Mouse (Mus musculus) limb, embryonic 15.5 days (tissue): Measurements from ENCODE around the gene Gpr137. TPM values are rescaled to one million over a fixed set of nuclear protein-coding genes. Genes with fewer than 3 reads are reported as not detected.
"Not testable (repeated sequence)": the region's sequence is repeated elsewhere in the genome, so short reads cannot be mapped to it uniquely, and the experiment has no call there.

Experiments used
- ATAC-seq: fragments of 200-750 bp; cut with Nextera tagmentation; 2 replicates; pipeline ENCODE4 v1.8.0; 2017; ENCODE audit warnings: low read depth, moderate TSS enrichment; ENCODE audit not compliant: insufficient number of reproducible peaks, low FRiP score, low TSS enrichment
- H3K27ac ChIP-seq: fragments of 300-500 bp; sonication (generic); 2 replicates; pipeline ENCODE4 v1.5.1; 2015; ENCODE audit warnings: moderate library complexity, mild to moderate bottlenecking, inconsistent platforms
- H3K27me3 ChIP-seq: fragments of 300-500 bp; sonication (generic); 2 replicates; pipeline ENCODE4 v1.6.1; 2015; ENCODE audit warnings: inconsistent platforms
- H3K36me3 ChIP-seq: fragments of 300-500 bp; sonication (generic); 2 replicates; pipeline ENCODE4 v1.6.1; 2015; ENCODE audit warnings: inconsistent platforms
- H3K4me1 ChIP-seq: fragments of 300-500 bp; sonication (generic); 2 replicates; pipeline ENCODE4 v1.6.1; 2015; ENCODE audit warnings: inconsistent platforms
- H3K4me2 ChIP-seq: fragments of 300-500 bp; sonication (generic); 2 replicates; pipeline ENCODE4 v1.6.1; 2015; ENCODE audit warnings: mild to moderate bottlenecking, inconsistent platforms
- H3K4me3 ChIP-seq: fragments of 300-500 bp; sonication (generic); 2 replicates; pipeline ENCODE4 v1.5.1; 2015; ENCODE audit warnings: mild to moderate bottlenecking, inconsistent platforms
- H3K9ac ChIP-seq: fragments of 300-500 bp; sonication (generic); 2 replicates; pipeline ENCODE4 v1.6.1; 2015; ENCODE audit warnings: inconsistent platforms
- H3K9me3 ChIP-seq: fragments of 300-500 bp; sonication (generic); 2 replicates; pipeline ENCODE4 v1.6.1; 2016; ENCODE audit warnings: inconsistent platforms
- WGBS: fragments of 180-500 bp; shearing (Covaris S2); methylation state at CpG from one replicate; pipeline ENCODE4 v1.1.7; 2015; 5-methylcytosine and 5-hydroxymethylcytosine counted together
- microRNA-seq: library from miRNA; unstranded; fragments of <30 nt; microRNA quantifications from one replicate; pipeline ENCODE4, GENCODE M21; 2016
- polyA plus RNA-seq: library from polyadenylated mRNA; unstranded; fragments of >200 nt; fragmentation: Nextera tagmentation; extraction: Ambion mirVana; gene quantifications from 2 replicates; pipeline ENCODE4 v1.2.1, GENCODE M21; 2015

Gpr137 gene
- polyA plus RNA-seq, 1 experiment from 2014 or later, result 35.2 TPM

DNA sequence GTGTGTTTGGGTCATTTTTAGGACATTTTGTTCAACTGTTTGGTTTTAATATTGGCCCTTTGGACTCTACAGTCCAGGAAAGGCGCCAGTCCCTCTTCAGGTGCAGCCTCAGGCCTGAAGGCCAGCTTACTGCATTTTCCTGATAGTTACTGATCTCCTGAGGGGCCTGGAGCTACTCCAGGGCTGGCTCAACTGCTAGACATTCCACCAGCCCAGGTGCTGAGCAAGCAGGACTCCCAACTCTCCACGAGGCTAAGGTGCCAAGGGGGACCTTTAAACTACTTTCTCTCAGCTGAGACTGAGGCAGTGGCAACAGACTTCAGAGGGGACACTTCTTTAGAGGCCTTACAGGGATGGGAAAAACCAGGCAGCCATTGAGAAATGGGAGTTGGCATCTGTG, 37.4 kb downstream of the Gpr137 start:
- no peak overlapping the region for H3K4me2 ChIP-seq
- WGBS, result 61% methylated on average over 2 of the region's 2 CpGs
- no peak for ATAC-seq
- H3K4me1 ChIP-seq, result peaks cover 23% of the 10 kb centered on the region
- H3K36me3 ChIP-seq, result peaks cover 36% of the 10 kb centered on the region
- no peaks in the 10 kb centered on the region for H3K27me3 ChIP-seq
- no peak overlapping the region for H3K4me3 ChIP-seq
- H3K9ac ChIP-seq, result no peak overlapping the region
- no peak overlapping the region for H3K27ac ChIP-seq
- no peaks in the 10 kb centered on the region for H3K9me3 ChIP-seq

DNA sequence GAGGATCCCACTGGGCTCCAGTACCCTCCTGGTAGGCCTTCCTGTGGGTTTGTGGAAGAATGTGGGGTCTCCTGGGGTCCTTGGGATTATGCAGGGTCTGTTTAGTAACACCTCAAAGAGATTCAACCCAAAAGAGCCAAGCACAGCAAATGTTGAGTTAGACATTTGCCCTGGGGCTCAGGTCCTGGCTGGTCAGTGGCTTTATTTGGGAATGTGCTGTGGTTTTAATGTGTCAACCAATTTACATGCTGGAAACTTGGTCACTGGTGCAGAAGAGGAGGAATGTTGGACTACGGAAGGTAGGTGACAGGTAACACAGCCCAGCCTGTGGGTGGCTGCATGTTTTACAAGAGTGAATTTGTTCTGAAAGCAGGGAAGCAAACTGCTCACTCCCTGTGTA, 39.2 kb downstream of the Gpr137 start:
- Histone ChIP-seq H3K4me2 (no peak overlapping the region), H3K27me3 (no peaks in the 10 kb centered on the region), H3K4me3 (no peak overlapping the region), H3K36me3 (peaks cover 36% of the 10 kb centered on the region), H3K9ac (no peak overlapping the region), H3K4me1 (peaks cover 16% of the 10 kb centered on the region), H3K27ac (no peak overlapping the region), H3K9me3 (no peaks in the 10 kb centered on the region)
- ATAC-seq, result no peak
- 91% methylated on average over 1 of the region's 1 CpGs for WGBS

DNA sequence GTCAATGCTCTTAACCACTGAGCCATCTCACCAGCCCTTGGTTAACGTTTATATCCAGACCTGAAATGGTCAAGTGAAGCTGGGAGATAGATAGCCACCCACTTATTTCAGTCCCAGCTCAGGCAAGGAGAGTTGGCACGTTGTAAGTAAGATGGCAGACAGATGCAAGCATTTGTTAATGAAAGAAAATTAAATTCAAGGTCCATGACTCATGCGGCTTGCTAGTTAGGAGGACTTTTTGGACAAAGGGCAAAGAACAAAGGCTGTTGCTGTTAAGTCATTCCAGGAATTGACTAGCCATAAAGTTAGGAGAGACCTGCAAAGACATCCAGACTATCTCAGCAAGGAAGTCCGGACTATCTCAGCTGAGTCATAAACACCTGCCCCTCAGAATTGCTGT, 42.6 kb downstream of the Gpr137 start:
- H3K27me3 ChIP-seq, result no peaks in the 10 kb centered on the region
- H3K9me3 ChIP-seq, result no peaks in the 10 kb centered on the region
- 0 out of 2 replicates have a peak, but pooled peaks cover under 1% of the 10 kb centered on the region for H3K4me1 ChIP-seq
- WGBS, result 82% methylated on average over 4 of the region's 4 CpGs
- H3K4me3 ChIP-seq, result no peak overlapping the region
- H3K36me3 ChIP-seq, result peaks cover 7% of the 10 kb centered on the region; the same call in 1 of the 2 replicates
- no peak overlapping the region for H3K27ac ChIP-seq
- no peak overlapping the region for H3K4me2 ChIP-seq
- no peak for ATAC-seq
- no peak overlapping the region for H3K9ac ChIP-seq

DNA sequence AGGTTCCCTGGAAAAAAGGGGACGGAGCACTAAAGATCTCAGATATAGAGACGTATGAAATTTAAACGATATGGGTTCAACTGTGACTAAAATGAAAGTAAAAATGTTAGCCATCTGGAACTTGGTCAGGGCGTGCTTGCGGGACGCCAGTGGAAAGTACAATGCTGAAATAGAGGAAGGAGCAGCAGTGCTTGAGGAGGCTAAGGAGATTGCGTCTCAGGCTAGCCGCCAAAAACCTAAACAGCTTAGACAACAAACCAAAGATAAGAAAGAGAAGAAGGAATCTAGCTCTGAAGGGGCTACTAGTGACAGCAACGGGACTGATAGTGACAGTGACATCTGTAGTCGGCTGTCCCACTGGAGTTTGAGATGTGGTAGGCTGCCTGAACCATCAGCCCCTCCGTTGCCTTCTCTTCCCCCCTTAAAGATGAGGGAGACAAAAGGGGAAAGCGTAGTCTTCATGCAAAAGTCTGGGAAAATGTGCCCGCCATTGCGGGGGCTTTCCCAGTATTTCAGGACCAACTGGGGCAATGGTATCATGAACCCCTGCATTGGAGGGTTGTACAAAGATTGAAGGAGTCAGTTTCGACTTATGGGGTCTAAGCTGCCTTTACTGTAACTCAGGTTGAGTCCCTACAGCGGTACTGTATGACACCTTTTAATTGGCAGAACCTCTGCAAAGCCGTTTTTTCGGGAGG, 46.5 kb downstream of the Gpr137 start:
- not testable (repeated sequence) for H3K27me3 ChIP-seq, H3K4me1 ChIP-seq, H3K27ac ChIP-seq, ATAC-seq, H3K36me3 ChIP-seq, H3K4me2 ChIP-seq, H3K4me3 ChIP-seq, H3K9ac ChIP-seq, H3K9me3 ChIP-seq
- 86% methylated on average over 18 of the region's 18 CpGs for WGBS

DNA sequence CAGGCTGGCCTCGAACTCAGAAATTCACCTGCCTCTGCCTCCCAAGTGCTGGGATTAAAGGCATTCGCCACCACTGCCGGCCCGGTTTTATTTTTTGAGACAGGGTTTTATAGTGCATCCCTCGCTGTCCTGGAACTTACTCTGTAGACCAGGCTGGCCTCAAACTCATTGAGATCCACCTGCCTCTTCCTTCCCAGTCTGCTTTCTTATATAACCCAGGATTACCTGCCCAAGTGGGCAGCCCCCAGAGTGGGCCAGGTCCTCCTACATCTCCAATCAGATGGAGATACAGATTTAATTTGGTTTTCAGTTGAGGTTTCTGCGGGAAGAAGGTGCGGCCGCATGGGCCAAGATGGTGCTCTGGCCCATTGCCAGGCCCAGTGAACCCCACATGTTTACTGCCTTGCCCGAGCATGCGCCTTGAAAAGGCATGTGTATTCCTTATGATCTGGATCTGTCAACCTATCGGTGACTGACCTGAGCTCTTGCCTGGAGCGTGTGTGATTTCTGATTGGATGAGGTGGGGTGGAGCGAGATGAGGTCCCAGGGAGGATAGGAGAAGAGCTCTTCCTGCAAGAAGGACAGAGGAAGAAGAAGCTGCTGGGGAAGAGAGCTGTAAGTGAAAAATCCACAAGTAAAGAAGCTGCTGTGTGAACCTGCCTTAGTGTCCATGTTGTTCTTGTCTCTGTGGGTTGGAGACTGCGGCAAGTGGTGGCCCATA, 48.4 kb downstream of the Gpr137 start:
- no peak overlapping the region for H3K4me3 ChIP-seq
- 92% methylated on average over 14 of the region's 14 CpGs for WGBS
- H3K36me3 ChIP-seq, result no peaks in the 10 kb centered on the region
- H3K27me3 ChIP-seq, result no peaks in the 10 kb centered on the region
- H3K4me1 ChIP-seq, result no peaks in the 10 kb centered on the region; the same call in 1 of the 2 replicates
- H3K4me2 ChIP-seq, result no peak overlapping the region
- H3K9ac ChIP-seq, result no peak overlapping the region
- H3K9me3 ChIP-seq, result no peaks in the 10 kb centered on the region
- H3K27ac ChIP-seq, result no peak overlapping the region
- no peak for ATAC-seq

DNA sequence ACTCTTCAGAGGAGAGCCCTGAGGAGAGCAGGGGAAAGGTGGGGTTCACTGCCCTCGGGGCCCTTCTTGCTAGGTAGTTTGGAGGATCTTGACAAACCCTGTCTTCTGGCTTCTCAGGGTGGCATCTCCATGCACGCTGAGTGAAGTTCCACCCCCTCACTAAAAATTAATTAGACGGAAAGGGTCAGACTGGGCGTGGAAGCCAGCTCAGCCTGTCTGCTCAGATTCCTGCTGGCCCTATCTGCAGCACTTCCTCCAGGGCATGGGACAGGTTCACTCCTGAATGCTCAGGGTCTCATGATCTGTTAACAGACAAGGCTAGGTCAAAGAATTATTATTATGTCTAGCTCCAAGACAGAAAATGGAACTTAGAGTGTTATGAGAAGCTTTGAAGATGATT, 49.8 kb downstream of the Gpr137 start:
- no peaks in the 10 kb centered on the region; the same call in 1 of the 2 replicates for H3K4me1 ChIP-seq
- no peak overlapping the region for H3K4me2 ChIP-seq
- no peak overlapping the region for H3K9ac ChIP-seq
- no peak overlapping the region for H3K27ac ChIP-seq
- H3K9me3 ChIP-seq, result no peaks in the 10 kb centered on the region
- H3K27me3 ChIP-seq, result no peaks in the 10 kb centered on the region
- 40% methylated on average over 4 of the region's 4 CpGs for WGBS
- ATAC-seq, result no peak
- H3K4me3 ChIP-seq, result no peak overlapping the region
- no peaks in the 10 kb centered on the region for H3K36me3 ChIP-seq

Small RNA genes within 50 kb of the gene (microRNA-seq; reads per million reads assigned to microRNA genes)
- gene Mir6990, result not detected

Other genes with a start within 250 kb of the Gpr137 start
- gene Rps6ka4, start 101.8 kb downstream of the Gpr137 start, polyA plus RNA-seq, result 33.5 and 36.1 TPM in 2 replicates
- 1.2 and 1.7 TPM in 2 replicates for gene Ccdc88b, start 84.3 kb downstream of the Gpr137 start, polyA plus RNA-seq
- 123 and 138 TPM in 2 replicates for gene Trmt112, start 32.8 kb downstream of the Gpr137 start, polyA plus RNA-seq
- gene Prdx5, start 32.4 kb downstream of the Gpr137 start, polyA plus RNA-seq, result 349 and 392 TPM in 2 replicates
- 11.1 and 11.4 TPM in 2 replicates for gene Esrra, start 20.7 kb downstream of the Gpr137 start, polyA plus RNA-seq
- 6.7 and 7.9 TPM in 2 replicates for gene Catsperz, start 17.1 kb downstream of the Gpr137 start, polyA plus RNA-seq
- gene Kcnk4, start 8.0 kb downstream of the Gpr137 start, polyA plus RNA-seq, result 1.5 and 1.7 TPM in 2 replicates
- gene Bad, start 619 bp downstream of the Gpr137 start, polyA plus RNA-seq, result 92.3 and 94.7 TPM in 2 replicates
- 168 TPM in 2 replicates for gene Ppp1r14b, start 32.5 kb upstream of the Gpr137 start, polyA plus RNA-seq
- 48.4 and 50.5 TPM in 2 replicates for gene Plcb3, start 34.0 kb upstream of the Gpr137 start, polyA plus RNA-seq
- 117 and 124 TPM in 2 replicates for gene Fkbp2, start 38.0 kb upstream of the Gpr137 start, polyA plus RNA-seq
- gene Vegfb, start 45.2 kb upstream of the Gpr137 start, polyA plus RNA-seq, result 39.9 and 46.3 TPM in 2 replicates
- 23.8 and 30.6 TPM in 2 replicates for gene Dnajc4, start 50.1 kb upstream of the Gpr137 start, polyA plus RNA-seq
- gene Nudt22, start 53.6 kb upstream of the Gpr137 start, polyA plus RNA-seq, result 21.7 and 24.1 TPM in 2 replicates
- gene Trpt1, start 53.7 kb upstream of the Gpr137 start, polyA plus RNA-seq, result 11.9 and 12.2 TPM in 2 replicates
- 13.1 TPM in 2 replicates for gene Fermt3, start 77.0 kb upstream of the Gpr137 start, polyA plus RNA-seq
- gene Stip1, start 97.5 kb upstream of the Gpr137 start, polyA plus RNA-seq, result 207 and 226 TPM in 2 replicates
- 18.2 and 27.2 TPM in 2 replicates for gene Macrod1, start 114.3 kb upstream of the Gpr137 start, polyA plus RNA-seq
- gene Flrt1, start 163.2 kb upstream of the Gpr137 start, polyA plus RNA-seq, result 5.6 and 5.8 TPM in 2 replicates